Mouse (Mus musculus) midbrain, embryonic 14.5 days (tissue): ENCODE measurements around the gene Apbb1. TPM values are rescaled to one million over a fixed set of nuclear protein-coding genes. Genes with fewer than 3 reads are reported as not detected.

Source experiments
- polyA plus RNA-seq: library from polyadenylated mRNA; unstranded; fragments of >200 nt; fragmentation: Nextera tagmentation; extraction: Ambion mirVana; gene quantifications from 2 replicates; pipeline ENCODE4 v1.2.1, GENCODE M21; 2014

The Apbb1 gene
- polyA plus RNA-seq, 1 experiment from 2014 or later: 227 TPM

Other genes starting within 250 kb of the Apbb1 start
- not detected in 2 replicates for gene Olfr690, start 247.5 kb downstream of the Apbb1 start, polyA plus RNA-seq
- gene Olfr691, start 239.4 kb downstream of the Apbb1 start, polyA plus RNA-seq: 0.14 and 0.69 TPM in 2 replicates
- not detected in 2 replicates for gene Olfr692, start 213.4 kb downstream of the Apbb1 start, polyA plus RNA-seq
- gene Gm5901, start 206.6 kb downstream of the Apbb1 start, polyA plus RNA-seq: not detected in 2 replicates
- 32.3 and 44.0 TPM in 2 replicates for gene Fam160a2, start 181.6 kb downstream of the Apbb1 start, polyA plus RNA-seq
- gene Cnga4, start 177.1 kb downstream of the Apbb1 start, polyA plus RNA-seq: 0.11 TPM in 1 of 2 replicates, not detected in the other
- 1.7 and 3.0 TPM in 2 replicates for gene Cckbr, start 155.9 kb downstream of the Apbb1 start, polyA plus RNA-seq
- 23.2 and 27.9 TPM in 2 replicates for gene Cavin3, start 99.4 kb downstream of the Apbb1 start, polyA plus RNA-seq
- 90.6 and 91.4 TPM in 2 replicates for gene Smpd1, start 27.3 kb downstream of the Apbb1 start, polyA plus RNA-seq
- gene Hpx, start 18.5 kb upstream of the Apbb1 start, polyA plus RNA-seq: 0.27 and 0.55 TPM in 2 replicates
- gene Trim3, start 51.9 kb upstream of the Apbb1 start, polyA plus RNA-seq: 68.5 and 69.3 TPM in 2 replicates
- gene Timm10b, start 58.4 kb upstream of the Apbb1 start, polyA plus RNA-seq: 122 and 165 TPM in 2 replicates
- gene Arfip2, start 58.8 kb upstream of the Apbb1 start, polyA plus RNA-seq: 83.8 and 102 TPM in 2 replicates
- gene Gm45799, start 58.9 kb upstream of the Apbb1 start, polyA plus RNA-seq: 27.8 and 32.2 TPM in 2 replicates
- gene Dnhd1, start 69.2 kb upstream of the Apbb1 start, polyA plus RNA-seq: 1.7 and 2.3 TPM in 2 replicates
- gene Ilk, start 154.9 kb upstream of the Apbb1 start, polyA plus RNA-seq: 166 and 199 TPM in 2 replicates
- gene Rrp8, start 155.7 kb upstream of the Apbb1 start, polyA plus RNA-seq: 18.6 and 24.4 TPM in 2 replicates
- 131 and 152 TPM in 2 replicates for gene Taf10, start 162.7 kb upstream of the Apbb1 start, polyA plus RNA-seq
- 22.5 and 49.5 TPM in 2 replicates for gene Tpp1, start 170.6 kb upstream of the Apbb1 start, polyA plus RNA-seq
- gene Dchs1, start 206.0 kb upstream of the Apbb1 start, polyA plus RNA-seq: 22.4 and 26.1 TPM in 2 replicates
- gene Mrpl17, start 229.4 kb upstream of the Apbb1 start, polyA plus RNA-seq: 186 and 200 TPM in 2 replicates